Mouse (Mus musculus) cortical plate, adult 2 months (tissue): ENCODE measurements around the gene Lmo3.

Source experiments
- CTCF ChIP-seq: fragments of 200-500 bp; IDR thresholded peaks from 2 replicates; pipeline ENCODE4 v1.5.1; 2011; ENCODE audit warnings: mild to moderate bottlenecking, control low read depth, low read length; ENCODE audit not compliant: insufficient read depth; ENCODE audit errors: extremely low read depth
- POLR2A ChIP-seq: fragments of 200-500 bp; IDR thresholded peaks from 2 replicates; pipeline ENCODE4 v1.6.1; 2011; ENCODE audit warnings: mild to moderate bottlenecking, low read length, control low read depth; ENCODE audit not compliant: insufficient read depth; ENCODE audit errors: extremely low read depth

GRCm38 (mm10) chr6:138383208-138383607 lies 198.6 kb downstream of the Lmo3 start:
- TF ChIP-seq POLR2A (no peak), CTCF (no peak)
